Mouse (Mus musculus) layer of hippocampus, adult 18-20 months (tissue): ENCODE data around the gene Cs. TPM values are rescaled to one million over a fixed set of nuclear protein-coding genes. Genes with fewer than 3 reads are reported as not detected.
A peak's percentile ranks its signal among the peaks of the same experiment; 100 is the strongest.

ENCODE experiments used
- DNase-seq, 2 experiments: peaks; one replicate each; pipeline ENCODE4 v3.0.0; 2022; ENCODE audit warnings: low spot score in 2 of 2
- total RNA-seq, 2 experiments: library from RNA; stranded (reverse); gene quantifications; 2 replicates each; pipeline ENCODE4 v1.2.3; 2021

The Cs gene
- total RNA-seq, 2 experiments from 2014 or later: 227 to 229 TPM

DNA sequence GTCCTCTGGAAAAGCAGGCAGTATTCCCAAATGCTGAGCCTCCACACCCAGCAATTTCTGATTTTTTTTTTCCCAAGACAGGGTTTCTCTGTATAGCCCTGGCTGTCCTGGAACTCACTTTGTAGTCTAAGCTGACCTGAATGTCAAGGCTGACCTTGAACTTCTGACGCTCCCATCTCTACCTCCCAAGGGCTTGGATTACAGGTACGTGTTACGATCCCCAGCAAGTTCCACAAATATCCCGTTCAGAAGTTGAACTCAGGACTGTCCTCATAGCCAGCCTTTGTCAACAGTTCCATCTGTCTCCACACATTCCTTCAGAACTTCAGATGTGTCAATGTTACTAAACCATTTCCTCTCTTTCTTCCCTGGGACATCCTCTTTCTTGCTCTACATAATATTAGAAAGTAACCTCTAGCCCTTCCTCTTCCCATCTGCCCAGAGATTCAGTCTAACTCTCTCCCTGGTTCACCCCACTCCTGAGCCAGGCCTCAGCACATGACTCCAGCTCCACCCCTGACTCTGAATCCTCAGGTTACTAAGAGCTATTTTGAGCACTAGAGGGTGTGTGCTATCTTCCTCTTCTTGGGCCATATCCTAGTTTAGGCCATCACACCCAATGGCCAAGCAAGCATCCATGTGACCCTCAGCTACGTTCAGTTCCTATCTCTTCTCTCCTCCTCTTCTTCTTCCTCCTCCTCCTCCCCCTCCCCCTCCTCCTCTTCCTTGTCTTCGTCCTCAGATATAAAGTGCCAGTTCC, 35.6 kb downstream of the Cs start:
- no peak for DNase-seq

- DNase-seq: no peak
These were observed 36.9 kb downstream of the Cs start for GRCm38 (mm10) chr10:128374393-128374792.

DNA sequence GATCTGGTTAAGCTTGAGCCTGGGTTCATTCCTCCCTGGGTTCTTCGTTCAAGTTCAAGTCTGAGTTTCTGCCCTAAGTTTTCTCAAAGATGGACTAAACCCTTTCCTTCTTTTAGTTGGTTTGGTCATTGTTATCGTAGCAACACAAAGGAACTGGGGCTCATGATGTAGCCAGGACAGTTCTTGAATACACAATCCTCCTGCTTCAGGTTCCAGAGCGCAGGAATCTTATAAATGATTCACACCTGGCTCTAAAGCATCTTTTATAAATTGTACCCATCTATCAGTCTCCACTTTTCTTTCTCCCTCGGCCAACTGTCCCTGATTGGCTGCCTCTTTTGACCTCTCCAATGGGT, 38.5 kb downstream of the Cs start:
- no peak for DNase-seq

DNA sequence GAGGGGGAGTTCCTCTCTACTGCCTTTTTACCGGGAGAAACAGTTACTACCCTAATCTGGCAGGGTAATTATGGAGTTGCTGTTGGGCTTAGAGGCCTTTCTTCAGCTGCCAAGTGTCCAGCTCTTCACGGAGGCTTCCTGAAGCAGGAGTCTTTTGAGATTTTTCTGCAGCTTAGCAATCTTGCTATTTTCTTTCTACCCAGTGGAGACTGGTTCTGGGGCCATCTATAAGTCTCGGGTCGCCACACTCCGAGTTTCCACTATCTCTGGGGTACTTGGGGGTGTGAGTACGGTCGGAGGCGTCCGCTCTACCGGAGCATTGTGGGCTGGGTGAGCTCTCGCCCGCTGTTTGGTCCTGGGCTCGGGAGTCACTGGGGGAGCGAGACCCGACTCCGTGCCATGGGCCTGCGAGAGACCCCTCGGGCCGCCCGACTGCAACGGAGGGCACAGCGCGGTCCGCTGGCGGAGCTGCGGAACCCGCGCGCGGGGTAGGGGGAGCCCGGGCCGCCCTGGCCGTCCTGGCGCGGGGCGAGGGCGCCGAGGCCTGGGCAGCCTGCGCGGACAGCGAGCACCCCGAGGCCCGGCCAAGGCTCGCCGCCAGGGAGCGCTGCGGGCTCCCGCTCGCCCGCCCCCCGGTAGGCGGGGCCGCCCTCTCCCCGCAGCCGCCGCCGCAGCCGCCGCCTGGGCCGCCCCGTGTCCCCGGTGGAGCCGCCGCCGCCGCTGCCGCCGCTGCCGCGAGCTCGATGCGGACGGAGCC, 39.1 kb downstream of the Cs start, which contains the start of gene Ankrd52:
Ankrd52 (plus strand) TSS at position 661 of the 757 bp plus-strand sequence.
- peak; percentile 67 to 81 for DNase-seq

GRCm38 (mm10) chr10:128377222-128377939, 39.8 kb downstream of the Cs start:
- DNase-seq: no peak

- no peak for DNase-seq
These were observed 40.5 kb downstream of the Cs start for GRCm38 (mm10) chr10:128377940-128378448.

GRCm38 (mm10) chr10:128378462-128378861, 40.9 kb downstream of the Cs start:
- no peak for DNase-seq

- no peak for DNase-seq
These were observed 41.7 kb downstream of the Cs start for GRCm38 (mm10) chr10:128379260-128379659.

DNA sequence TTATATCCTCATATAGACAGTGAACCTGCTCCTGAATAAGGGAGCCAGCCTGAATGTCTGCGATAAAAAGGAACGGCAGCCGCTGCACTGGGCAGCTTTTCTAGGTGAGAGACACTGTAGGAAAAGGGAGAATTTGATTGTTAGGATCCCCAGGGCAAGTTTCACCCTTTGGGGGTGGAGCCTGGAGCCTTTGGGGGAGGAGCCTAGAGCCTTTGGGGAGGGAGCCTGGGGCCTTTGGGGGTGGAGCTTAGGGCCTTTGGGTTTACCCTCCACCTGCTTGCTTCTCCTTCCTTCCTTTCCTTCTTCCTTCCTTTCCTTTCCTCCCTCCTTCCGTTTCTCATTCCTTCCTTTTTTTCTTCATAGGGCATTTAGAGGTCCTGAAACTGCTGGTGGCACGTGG, 43.0 kb downstream of the Cs start:
- DNase-seq: no peak

DNA sequence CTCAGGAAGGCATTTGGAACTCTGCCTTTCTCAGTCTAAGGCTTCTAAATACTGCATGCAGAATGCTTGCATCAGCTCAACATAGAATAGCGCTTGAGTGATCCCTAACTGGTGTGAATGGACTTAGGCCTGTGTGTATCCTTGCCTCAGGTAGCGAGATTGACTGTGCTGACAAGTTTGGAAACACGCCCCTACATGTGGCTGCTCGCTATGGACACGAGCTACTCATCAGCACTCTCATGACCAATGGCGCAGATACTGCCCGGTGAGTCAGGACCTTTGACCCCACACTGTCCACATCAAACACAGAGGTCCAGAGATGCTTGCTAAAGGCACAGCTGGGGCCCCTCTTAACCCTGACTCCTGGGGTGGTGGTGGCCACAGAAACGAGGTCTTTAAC, 44.9 kb downstream of the Cs start:
- no peak for DNase-seq

- DNase-seq: no peak
These were observed 48.4 kb downstream of the Cs start for GRCm38 (mm10) chr10:128385902-128386301.

GRCm38 (mm10) chr10:128388941-128389340, 51.4 kb downstream of the Cs start:
- DNase-seq: no peak

GRCm38 (mm10) chr10:128389570-128389969, 52.0 kb downstream of the Cs start:
- no peak for DNase-seq

DNA sequence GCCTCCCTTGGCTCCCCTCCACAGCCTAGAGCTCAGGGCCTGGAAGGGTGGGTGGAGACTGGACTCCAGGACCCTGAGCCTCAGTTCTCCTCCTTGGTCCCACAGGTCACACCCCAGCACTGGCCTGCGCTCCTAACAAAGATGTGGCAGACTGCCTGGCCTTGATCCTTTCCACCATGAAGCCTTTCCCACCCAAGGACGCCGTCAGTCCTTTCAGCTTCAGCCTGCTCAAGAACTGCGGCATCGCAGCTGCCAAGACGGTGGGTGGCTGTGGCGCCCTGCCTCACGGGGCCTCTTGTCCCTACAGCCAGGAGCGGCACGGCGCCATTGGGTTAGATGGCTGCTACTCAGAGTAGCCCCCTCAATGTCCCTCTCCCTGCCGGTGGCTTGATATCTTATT, 52.8 kb downstream of the Cs start:
- DNase-seq: no peak

- no peak for DNase-seq
These were observed 54.3 kb downstream of the Cs start for GRCm38 (mm10) chr10:128391850-128392249.

GRCm38 (mm10) chr10:128396017-128396673, 58.6 kb downstream of the Cs start:
- no peak for DNase-seq

DNA sequence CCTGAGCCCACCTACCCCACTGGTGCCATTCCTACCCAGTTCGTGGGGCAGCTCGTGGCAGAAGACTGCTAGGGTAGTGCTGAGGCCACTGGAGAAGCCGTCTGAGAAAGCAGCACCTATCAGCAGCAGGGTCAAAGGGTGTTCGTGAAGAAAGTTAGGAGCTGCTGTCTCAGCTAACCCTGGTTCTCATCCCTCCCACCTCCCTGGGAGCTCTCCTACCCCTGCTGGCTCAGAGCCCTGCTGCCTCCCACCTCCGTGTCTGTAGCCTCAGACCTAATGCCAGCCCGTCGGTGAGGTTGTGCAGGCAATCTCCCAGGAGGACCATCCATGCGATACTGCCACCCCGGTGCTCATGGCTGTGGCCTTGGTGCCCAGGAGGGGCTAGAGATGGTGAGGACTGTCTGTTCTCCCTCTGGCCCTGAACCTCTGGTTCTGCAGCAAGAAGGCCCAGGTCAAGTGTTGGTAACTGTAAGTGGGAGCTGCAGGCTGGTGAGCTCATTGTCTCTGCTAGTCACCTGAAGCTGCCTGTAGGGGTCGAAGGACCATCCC, 59.3 kb downstream of the Cs start:
- no peak for DNase-seq

DNA sequence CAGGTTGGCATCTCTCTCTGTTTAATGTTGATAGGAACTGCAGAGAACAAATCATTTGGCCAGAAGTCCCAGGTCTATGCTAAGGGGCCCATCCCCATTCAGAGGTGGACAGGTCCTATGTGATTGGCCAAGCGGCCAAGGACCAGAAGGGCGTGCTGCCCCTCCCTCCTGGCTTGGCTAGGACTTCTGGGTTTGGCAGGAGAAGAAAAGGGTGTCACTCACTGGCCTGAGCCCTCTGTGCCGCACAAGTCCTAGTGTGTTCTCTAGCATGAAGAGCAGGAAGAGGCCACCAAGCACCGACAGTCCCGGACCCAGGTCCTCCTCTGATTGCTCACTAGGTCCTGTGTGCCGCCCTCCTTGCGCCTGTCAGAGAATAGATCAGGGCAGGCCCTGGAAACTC, 59.9 kb downstream of the Cs start:
- no peak for DNase-seq

GRCm38 (mm10) chr10:128400338-128400737, 62.8 kb downstream of the Cs start:
- DNase-seq: no peak

GRCm38 (mm10) chr10:128401056-128401455, 63.5 kb downstream of the Cs start, which contains the start of gene Slc39a5:
Gene Slc39a5 (minus strand): TSS chr10:128401229.
- no peak for DNase-seq

DNA sequence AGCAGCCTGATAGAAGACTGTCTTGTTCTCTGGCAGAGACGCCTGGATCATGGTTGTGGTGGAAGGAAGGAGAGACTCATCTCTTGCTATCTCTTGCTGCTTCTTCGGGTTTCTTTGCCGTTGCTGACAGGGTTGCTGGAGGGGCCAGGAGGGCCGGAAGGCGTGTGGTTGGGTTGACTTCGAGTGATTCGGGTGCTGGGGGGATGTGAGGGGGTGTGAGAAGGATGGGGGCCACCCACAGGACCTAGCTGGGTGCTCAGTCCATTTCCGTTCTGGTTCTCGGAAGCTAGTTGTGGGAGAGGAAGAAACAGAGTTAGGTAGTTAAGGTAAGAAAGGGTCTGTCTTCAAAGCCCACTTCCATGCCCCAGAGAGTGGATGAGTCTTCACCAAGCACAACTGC, 64.1 kb downstream of the Cs start:
- no peak for DNase-seq
